Mouse (Mus musculus): ENCODE measurements around the gene 2010111I01Rik. TPM values are rescaled to one million over a fixed set of nuclear protein-coding genes. Genes with fewer than 3 reads are reported as not detected.

The 2010111I01Rik gene
- total and polyA plus RNA-seq, 2 experiments = 40.8 to 78.1 TPM

DNA sequence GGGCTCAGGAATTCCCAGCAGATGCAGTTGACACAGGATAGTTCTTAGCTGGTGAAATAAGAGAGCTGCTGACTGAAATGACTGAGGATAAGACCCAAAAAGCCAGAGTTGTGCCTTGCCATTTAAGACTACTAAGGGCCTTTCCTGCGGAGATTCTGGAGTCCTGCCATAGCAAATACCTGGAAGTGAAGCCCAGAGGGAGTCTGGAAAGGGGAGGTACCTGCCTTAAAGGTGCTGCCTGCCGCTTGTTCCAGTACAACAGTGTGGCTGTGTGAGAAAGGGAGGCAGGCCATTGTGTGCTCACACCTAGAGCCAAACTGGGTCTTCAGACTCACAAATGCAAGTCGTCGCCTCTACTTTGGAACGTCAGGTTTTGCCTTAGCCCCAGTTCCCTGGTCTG lies 305.5 kb downstream of the 2010111I01Rik start:
- H3K27ac ChIP-seq (replicated peaks; ENCODE audit: insufficient read depth, low read depth, low read length) = no peak overlapping the region
- peaks cover 32% of the 10 kb centered on the region for H3K4me1 ChIP-seq (ENCODE audit: control insufficient read depth, insufficient read depth, low read length)
- H3K4me3 ChIP-seq (ENCODE audit: insufficient read depth, low read depth, low read length) = no peak overlapping the region

GRCm38 (mm10) chr13:63272017-63272601 lies 307.4 kb downstream of the 2010111I01Rik start:
- Histone ChIP-seq H3K36me3 (ENCODE audit: control insufficient read depth, insufficient read depth, low read length) (peaks cover 5% of the 10 kb centered on the region; the same call in 1 of the 2 replicates), H3K79me2 (ENCODE audit: control insufficient read depth, insufficient read depth, low read length) (peaks cover 38% of the 10 kb centered on the region), H3K27me3 (ENCODE audit: control insufficient read depth, insufficient read depth, low read length) (no peaks in the 10 kb centered on the region), H3K9ac (ENCODE audit: low read depth, low read length) (peak overlapping the region; percentile 20), H3K4me3 (ENCODE audit: insufficient read depth, low read depth, low read length) (no peak overlapping the region; the same call in 1 of the 2 replicates), H3K4me1 (ENCODE audit: control insufficient read depth, insufficient read depth, low read length) (peaks cover 37% of the 10 kb centered on the region), H3K27ac (replicated peaks; ENCODE audit: insufficient read depth, low read depth, low read length) (peak overlapping the region; percentile 84)
- 11% methylated on average over 16 of the region's 16 CpGs for WGBS
- no peak for TF ChIP-seq CTCF (IDR thresholded peaks at IDR 0.05; ENCODE audit: low read depth, low read length)
- no peak for TF ChIP-seq POLR2A (IDR thresholded peaks at IDR 0.05; ENCODE audit: extremely low read depth, insufficient read depth, low read length)
- DNase-seq (ENCODE audit: extremely low read depth, low read depth, low spot score) = peak; percentile 57

More for the DNA sequence above, 305.5 kb downstream of the 2010111I01Rik start:
- Histone ChIP-seq H3K9ac (ENCODE audit: low read depth, low read length) (no peak overlapping the region), H3K79me2 (ENCODE audit: control insufficient read depth, insufficient read depth, low read length) (peaks cover 41% of the 10 kb centered on the region), H3K27me3 (ENCODE audit: control insufficient read depth, insufficient read depth, low read length) (no peaks in the 10 kb centered on the region), H3K36me3 (ENCODE audit: control insufficient read depth, insufficient read depth, low read length) (peaks cover 3% of the 10 kb centered on the region; the same call in 1 of the 2 replicates)
- WGBS = 26% methylated on average over 5 of the region's 5 CpGs
- TF ChIP-seq CTCF (IDR thresholded peaks at IDR 0.05; ENCODE audit: low read depth, low read length) = no peak
- no peak for TF ChIP-seq POLR2A (IDR thresholded peaks at IDR 0.05; ENCODE audit: extremely low read depth, insufficient read depth, low read length)
- peak; percentile 66 for DNase-seq (ENCODE audit: extremely low read depth, low read depth, low spot score)

- Histone ChIP-seq H3K79me2 (ENCODE audit: control insufficient read depth, insufficient read depth, low read length) (peaks cover 36% of the 10 kb centered on the region), H3K27me3 (ENCODE audit: control insufficient read depth, insufficient read depth, low read length) (no peaks in the 10 kb centered on the region), H3K4me1 (ENCODE audit: control insufficient read depth, insufficient read depth, low read length) (peaks cover 38% of the 10 kb centered on the region), H3K36me3 (ENCODE audit: control insufficient read depth, insufficient read depth, low read length) (peaks cover 7% of the 10 kb centered on the region; the same call in 1 of the 2 replicates), H3K9ac (ENCODE audit: low read depth, low read length) (peak overlapping the region; percentile 75), H3K4me3 (ENCODE audit: insufficient read depth, low read depth, low read length) (peak overlapping the region; percentile 52), H3K27ac (replicated peaks; ENCODE audit: insufficient read depth, low read depth, low read length) (peak overlapping the region; percentile 93)
- TF ChIP-seq CTCF (IDR thresholded peaks at IDR 0.05; ENCODE audit: low read depth, low read length) (no peak), POLR2A (IDR thresholded peaks at IDR 0.05; ENCODE audit: extremely low read depth, insufficient read depth, low read length) (peak; percentile 80)
- peak; percentile 88 for DNase-seq (ENCODE audit: extremely low read depth, low read depth, low spot score)
- WGBS = 9% methylated on average over 27 of the region's 27 CpGs
Measured at GRCm38 (mm10) chr13:63272602-63273229, 308.0 kb downstream of the 2010111I01Rik start.

DNA sequence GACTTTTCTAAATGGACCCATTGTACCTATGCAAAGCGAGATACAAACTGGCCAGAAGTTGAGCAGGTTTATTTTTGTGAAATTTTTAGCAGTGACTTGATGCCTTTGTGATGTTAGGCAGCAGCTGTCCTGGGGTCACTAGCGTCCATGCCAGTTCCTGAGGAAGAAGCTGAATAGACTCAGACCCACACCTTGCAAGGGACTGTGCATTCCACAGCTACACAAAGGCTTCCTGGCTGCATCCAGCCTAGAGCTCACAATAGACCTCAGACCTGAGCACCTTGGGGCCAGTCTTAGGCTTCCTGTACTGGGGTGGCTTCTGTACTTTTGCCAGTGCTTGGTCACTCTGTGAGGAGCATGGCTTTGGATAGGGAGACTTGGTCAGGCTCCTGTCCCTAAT lies 309.2 kb downstream of the 2010111I01Rik start:
- Histone ChIP-seq H3K27me3 (ENCODE audit: control insufficient read depth, insufficient read depth, low read length) (no peaks in the 10 kb centered on the region), H3K27ac (replicated peaks; ENCODE audit: insufficient read depth, low read depth, low read length) (peak overlapping the region; percentile 70), H3K4me3 (ENCODE audit: insufficient read depth, low read depth, low read length) (peak overlapping the region; percentile 74), H3K4me1 (ENCODE audit: control insufficient read depth, insufficient read depth, low read length) (peaks cover 40% of the 10 kb centered on the region), H3K9ac (ENCODE audit: low read depth, low read length) (peak overlapping the region; percentile 76), H3K36me3 (ENCODE audit: control insufficient read depth, insufficient read depth, low read length) (peaks cover 7% of the 10 kb centered on the region; the same call in 1 of the 2 replicates), H3K79me2 (ENCODE audit: control insufficient read depth, insufficient read depth, low read length) (peaks cover 37% of the 10 kb centered on the region)
- DNase-seq (ENCODE audit: extremely low read depth, low read depth, low spot score) = peak; percentile 42
- TF ChIP-seq CTCF (IDR thresholded peaks at IDR 0.05; ENCODE audit: low read depth, low read length) (no peak), POLR2A (IDR thresholded peaks at IDR 0.05; ENCODE audit: extremely low read depth, insufficient read depth, low read length) (no peak)
- 26% methylated on average over 2 of the region's 2 CpGs for WGBS

DNA sequence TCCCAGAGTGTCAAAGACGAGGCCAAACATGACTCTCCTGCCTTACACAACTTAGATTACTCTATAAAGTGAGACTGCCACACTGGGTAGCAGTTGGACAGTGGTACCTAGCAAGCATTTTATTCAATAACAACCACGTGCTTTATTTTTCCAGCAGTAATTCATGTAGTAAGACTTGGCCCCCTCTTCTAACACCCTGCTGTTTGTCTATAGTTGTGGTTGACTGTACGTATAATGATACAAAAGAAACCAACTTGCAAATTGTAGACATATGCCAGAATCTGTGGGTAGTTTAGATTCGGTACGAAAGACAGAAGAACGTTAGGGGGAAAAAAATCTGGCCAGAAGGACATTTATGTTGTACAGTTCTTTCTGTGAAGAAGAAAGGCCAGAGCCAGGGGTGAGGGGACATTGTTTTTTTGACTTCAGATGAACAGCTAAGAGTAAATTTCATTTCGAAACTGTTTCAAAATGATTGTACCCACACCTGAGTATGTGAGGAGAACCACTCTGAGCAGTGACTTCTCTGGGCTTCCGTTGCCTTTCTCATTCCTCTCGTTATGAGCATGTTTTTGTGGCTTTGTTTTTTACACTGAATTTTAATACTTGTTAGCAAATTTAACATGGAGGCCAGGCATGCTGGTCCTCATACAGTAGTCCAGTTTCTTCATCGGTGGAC lies 309.9 kb downstream of the 2010111I01Rik start:
- Histone ChIP-seq H3K27ac (replicated peaks; ENCODE audit: insufficient read depth, low read depth, low read length) (no peak overlapping the region), H3K27me3 (ENCODE audit: control insufficient read depth, insufficient read depth, low read length) (no peaks in the 10 kb centered on the region), H3K9ac (ENCODE audit: low read depth, low read length) (peak overlapping the region; percentile 42), H3K4me1 (ENCODE audit: control insufficient read depth, insufficient read depth, low read length) (peaks cover 41% of the 10 kb centered on the region), H3K36me3 (ENCODE audit: control insufficient read depth, insufficient read depth, low read length) (peaks cover 10% of the 10 kb centered on the region; the same call in 1 of the 2 replicates), H3K4me3 (ENCODE audit: insufficient read depth, low read depth, low read length) (peak overlapping the region; percentile 46), H3K79me2 (ENCODE audit: control insufficient read depth, insufficient read depth, low read length) (peaks cover 36% of the 10 kb centered on the region)
- 32% methylated on average over 10 of the region's 10 CpGs for WGBS
- peak; percentile 39 for DNase-seq (ENCODE audit: extremely low read depth, low read depth, low spot score)
- TF ChIP-seq CTCF (IDR thresholded peaks at IDR 0.05; ENCODE audit: low read depth, low read length) = no peak
- TF ChIP-seq POLR2A (IDR thresholded peaks at IDR 0.05; ENCODE audit: extremely low read depth, insufficient read depth, low read length) = no peak
